Mouse (Mus musculus) testis, adult 2 months (tissue): ENCODE measurements at regions not wholly inside any gene's neighbourhood (a gene's known extent, or its start where the extent isn't known, plus 50 kb on each side); places are given as distances from the start of the nearest gene placed in this dataset.

Experiments
- H3K27ac ChIP-seq: fragments of 200-500 bp; 2 replicates; pipeline ENCODE4 v1.5.1; 2012; ENCODE audit warnings: low read depth, low read length; ENCODE audit not compliant: control insufficient read depth, insufficient read depth
- H3K27me3 ChIP-seq: fragments of 200-500 bp; 2 replicates; pipeline ENCODE4 v1.6.1; 2012; ENCODE audit warnings: mild to moderate bottlenecking, low read length, moderate library complexity; ENCODE audit not compliant: control insufficient read depth, insufficient read depth
- H3K36me3 ChIP-seq: fragments of 200-500 bp; 2 replicates; pipeline ENCODE4 v1.6.1; 2012; ENCODE audit warnings: mild to moderate bottlenecking, low read length; ENCODE audit not compliant: control insufficient read depth, insufficient read depth
- H3K4me1 ChIP-seq: fragments of 200-500 bp; 2 replicates; pipeline ENCODE4 v1.6.1; 2012; ENCODE audit warnings: low read length; ENCODE audit not compliant: control insufficient read depth, insufficient read depth
- H3K4me3 ChIP-seq: fragments of 200-500 bp; 2 replicates; pipeline ENCODE4 v1.5.1; 2012; ENCODE audit warnings: low read depth, mild to moderate bottlenecking, low read length, moderate library complexity, mixed read lengths; ENCODE audit not compliant: control insufficient read depth
- CTCF ChIP-seq: fragments of 200-500 bp; IDR thresholded peaks from 2 replicates; pipeline ENCODE4 v1.5.1; 2012; ENCODE audit warnings: low read depth, mild to moderate bottlenecking, inconsistent platforms, low read length, moderate library complexity; ENCODE audit not compliant: control insufficient read depth, insufficient read depth, insufficient replicate concordance
- POLR2A ChIP-seq: fragments of 200-500 bp; IDR thresholded peaks from 2 replicates; pipeline ENCODE4 v1.6.1; 2012; ENCODE audit warnings: low read depth, mild to moderate bottlenecking, inconsistent platforms, low read length, moderate library complexity; ENCODE audit not compliant: control insufficient read depth

- H3K27ac ChIP-seq = no peak overlapping the region
- no peaks in the 10 kb centered on the region for H3K27me3 ChIP-seq
- no peaks in the 10 kb centered on the region for H3K4me1 ChIP-seq
- TF ChIP-seq POLR2A = no peak
- TF ChIP-seq CTCF = no peak
- no peak overlapping the region for H3K4me3 ChIP-seq
- H3K36me3 ChIP-seq = no peaks in the 10 kb centered on the region
Observed at GRCm38 (mm10) chr13:102566846-102567572, 126.3 kb upstream of the Cd180 start.

GRCm38 (mm10) chr13:102569580-102569979 is 123.8 kb upstream of the Cd180 start:
- Histone ChIP-seq H3K36me3 (no peaks in the 10 kb centered on the region), H3K27ac (no peak overlapping the region), H3K27me3 (no peaks in the 10 kb centered on the region), H3K4me3 (no peak overlapping the region), H3K4me1 (no peaks in the 10 kb centered on the region)
- TF ChIP-seq CTCF = no peak
- TF ChIP-seq POLR2A = no peak

DNA sequence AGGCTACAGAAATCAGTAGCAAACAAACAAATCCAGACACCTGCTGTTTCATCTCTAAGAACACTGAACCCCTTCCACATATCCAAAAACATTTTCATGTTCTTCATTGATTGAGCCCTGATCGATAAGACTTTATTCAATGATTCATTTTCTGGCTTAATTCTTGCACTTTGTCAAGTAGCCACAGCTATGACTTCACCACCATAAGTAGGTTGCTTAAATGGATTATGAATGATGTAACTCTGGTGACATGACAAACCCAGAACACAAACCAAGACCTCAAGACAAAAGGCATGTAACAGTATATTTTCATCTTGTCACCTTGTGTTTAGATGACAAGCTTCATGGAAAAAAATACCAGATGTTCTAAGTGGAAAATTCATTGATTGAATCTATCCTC is 123.1 kb upstream of the Cd180 start:
- H3K4me3 ChIP-seq = no peak overlapping the region
- no peak for TF ChIP-seq CTCF
- TF ChIP-seq POLR2A = no peak
- no peaks in the 10 kb centered on the region for H3K36me3 ChIP-seq
- H3K4me1 ChIP-seq = no peaks in the 10 kb centered on the region
- no peaks in the 10 kb centered on the region for H3K27me3 ChIP-seq
- H3K27ac ChIP-seq = no peak overlapping the region

DNA sequence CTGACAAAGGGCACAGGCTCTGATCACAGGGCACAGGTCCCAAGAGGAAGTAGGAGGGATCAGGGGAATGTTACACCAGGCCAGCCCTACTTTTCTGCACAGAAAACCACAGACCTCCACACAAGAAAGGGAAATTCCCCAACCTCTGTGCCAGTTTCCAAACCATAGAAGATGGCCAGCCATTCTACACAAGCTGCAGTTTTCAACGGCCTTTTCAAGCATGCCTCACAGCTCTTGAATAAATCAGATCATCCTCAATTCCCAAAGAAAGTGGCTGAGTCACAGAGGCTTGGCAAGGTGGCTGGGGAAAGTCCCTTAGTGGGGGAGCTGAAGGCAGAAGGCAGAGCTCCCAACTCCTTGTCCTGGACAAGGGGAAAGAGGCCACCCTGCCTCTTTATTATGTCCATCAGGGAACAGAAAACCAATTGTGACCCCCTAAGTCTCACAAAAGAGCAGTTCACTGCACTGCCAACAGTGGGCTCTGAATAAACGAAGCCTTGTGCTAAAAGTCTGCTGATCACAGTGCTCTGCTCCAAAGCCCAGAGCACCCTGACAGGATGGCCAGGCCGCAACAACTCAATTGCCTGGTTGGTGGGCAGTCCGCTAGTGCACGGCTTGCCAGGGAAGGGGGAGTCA is 120.0 kb upstream of the Cd180 start:
- TF ChIP-seq POLR2A (no peak), CTCF (no peak)
- no peaks in the 10 kb centered on the region for H3K4me1 ChIP-seq
- no peak overlapping the region for H3K4me3 ChIP-seq
- no peaks in the 10 kb centered on the region for H3K27me3 ChIP-seq
- H3K36me3 ChIP-seq = no peaks in the 10 kb centered on the region
- no peak overlapping the region for H3K27ac ChIP-seq

- Histone ChIP-seq H3K4me1 (peaks cover 2% of the 10 kb centered on the region; the same call in 1 of the 2 replicates), H3K27me3 (no peaks in the 10 kb centered on the region), H3K4me3 (no peak overlapping the region), H3K36me3 (no peaks in the 10 kb centered on the region), H3K27ac (no peak overlapping the region)
- TF ChIP-seq CTCF = no peak
- TF ChIP-seq POLR2A = no peak
Observed at GRCm38 (mm10) chr13:102576871-102577662, 116.3 kb upstream of the Cd180 start.

- TF ChIP-seq CTCF (no peak), POLR2A (no peak)
- Histone ChIP-seq H3K27ac (no peak overlapping the region), H3K27me3 (no peaks in the 10 kb centered on the region), H3K36me3 (no peaks in the 10 kb centered on the region), H3K4me1 (peaks cover 2% of the 10 kb centered on the region; the same call in 1 of the 2 replicates), H3K4me3 (no peak overlapping the region)
Observed at GRCm38 (mm10) chr13:102578811-102579210, 114.5 kb upstream of the Cd180 start.

DNA sequence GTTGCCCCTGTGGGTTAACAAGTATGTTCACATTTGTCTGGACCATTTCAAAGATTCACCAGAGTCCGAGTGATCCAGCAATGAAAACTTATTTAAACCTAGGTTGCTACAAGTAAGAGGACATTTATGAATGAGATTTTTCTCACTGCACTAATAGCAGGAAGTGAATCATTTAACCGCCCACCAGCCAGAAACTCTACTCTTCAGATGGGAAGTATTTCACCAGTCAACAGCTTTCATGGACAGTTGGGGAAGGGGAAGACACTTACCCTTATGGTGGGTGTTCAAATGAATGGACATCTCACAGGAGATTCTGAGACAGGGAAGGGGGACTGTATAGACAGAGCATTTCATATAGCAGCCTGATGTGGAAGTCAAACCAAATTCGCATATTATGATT is 113.7 kb upstream of the Cd180 start:
- no peaks in the 10 kb centered on the region for H3K36me3 ChIP-seq
- H3K4me1 ChIP-seq = peaks cover 2% of the 10 kb centered on the region; the same call in 1 of the 2 replicates
- no peaks in the 10 kb centered on the region for H3K27me3 ChIP-seq
- H3K27ac ChIP-seq = no peak overlapping the region
- TF ChIP-seq CTCF (no peak), POLR2A (no peak)
- no peak overlapping the region for H3K4me3 ChIP-seq
